Mouse (Mus musculus) liver, postnatal 0 days (tissue): ENCODE results near the gene Xylt1.

Source experiments
- CTCF ChIP-seq: sonication (generic); IDR thresholded peaks from 2 replicates; pipeline ENCODE4 v1.5.1; 2016; ENCODE audit warnings: antibody characterized with exemption, low read depth
- EP300 ChIP-seq: IDR thresholded peaks from 2 replicates; pipeline ENCODE4 v1.6.1; 2016; ENCODE audit warnings: antibody characterized with exemption, low read depth, mild to moderate bottlenecking

DNA sequence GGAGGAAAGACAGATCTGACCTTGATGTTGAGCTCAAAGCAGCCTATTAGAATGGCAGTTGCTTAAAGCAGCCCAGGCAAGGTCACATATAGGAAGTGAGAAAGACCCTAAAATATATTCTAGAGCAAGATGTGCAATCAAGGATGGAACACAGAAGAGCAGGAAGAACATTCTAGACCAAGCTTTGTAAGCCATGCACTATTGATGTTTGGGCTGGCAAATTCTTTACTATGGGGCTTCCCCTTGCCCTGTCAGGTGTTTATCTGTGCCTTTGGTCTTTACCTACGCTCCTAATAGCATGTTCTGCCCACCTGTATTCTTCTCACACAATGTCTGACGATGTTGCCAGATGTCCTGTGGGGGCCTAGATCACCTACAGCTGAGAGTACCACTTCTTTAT lies 213.4 kb downstream of the Xylt1 start:
- no peak for TF ChIP-seq CTCF
- no peak for TF ChIP-seq EP300
